Mouse (Mus musculus): ENCODE measurements around the gene Lactbl1. TPM values are rescaled to one million over a fixed set of nuclear protein-coding genes. Genes with fewer than 3 reads are reported as not detected.

Gene Lactbl1
- polyA plus RNA-seq, 1 experiment from 2014 or later = not detected

- no peak overlapping the region for H3K4me2 ChIP-seq (ENCODE audit: low read depth)
- no peaks in the 10 kb centered on the region for H3K36me3 ChIP-seq (ENCODE audit: control insufficient read depth, insufficient read depth, low read length)
- no peaks in the 10 kb centered on the region for H3K9me3 ChIP-seq (ENCODE audit: control insufficient read depth, low read length)
- ATAC-seq (ENCODE audit: insufficient read depth, low FRiP score, low TSS enrichment) (no peak), DNase-seq (ENCODE audit: low spot score) (no peak)
- no peaks in the 10 kb centered on the region for H3K4me1 ChIP-seq (ENCODE audit: control insufficient read depth, insufficient read depth, low read length)
- no peaks in the 10 kb centered on the region for H3K27me3 ChIP-seq (ENCODE audit: control insufficient read depth, insufficient read depth, low read length)
- no peak overlapping the region for H3K4me3 ChIP-seq (ENCODE audit: low read depth, low read length)
- 50% methylated on average over 5 of the region's 5 CpGs for WGBS
- H3K9ac ChIP-seq (ENCODE audit: low read length) = no peak overlapping the region
- no peak overlapping the region for H3K27ac ChIP-seq (ENCODE audit: low read depth, low read length)
Observed at GRCm38 (mm10) chr4:136621956-136622355, 465 bp upstream of the Lactbl1 start.

DNA sequence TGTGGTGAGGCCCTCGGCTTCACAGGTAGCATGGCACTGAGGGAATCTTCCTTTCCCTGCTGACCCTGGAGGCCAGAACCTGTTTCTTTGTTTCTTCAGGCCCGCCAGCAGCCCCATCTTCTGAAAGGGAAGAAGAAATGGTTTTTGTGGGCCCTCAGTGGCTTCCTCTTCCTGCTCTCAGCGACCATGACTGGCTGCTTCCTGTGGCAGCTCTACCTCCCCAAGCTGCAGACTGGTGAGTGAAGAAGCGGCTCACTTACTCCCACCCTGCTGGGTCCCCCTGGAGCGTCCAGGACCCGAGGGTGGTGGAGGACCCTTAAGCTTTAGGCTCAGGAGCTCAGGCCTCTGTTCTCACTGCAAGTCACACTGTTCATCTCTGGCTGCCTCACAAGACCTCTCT, 4.2 kb downstream of the Lactbl1 start:
- Histone ChIP-seq H3K27me3 (ENCODE audit: control insufficient read depth, insufficient read depth, low read length) (no peaks in the 10 kb centered on the region), H3K9me3 (ENCODE audit: control insufficient read depth, low read length) (no peaks in the 10 kb centered on the region), H3K36me3 (ENCODE audit: control insufficient read depth, insufficient read depth, low read length) (no peaks in the 10 kb centered on the region), H3K9ac (ENCODE audit: low read length) (no peak overlapping the region), H3K4me2 (ENCODE audit: low read depth) (no peak overlapping the region), H3K4me3 (ENCODE audit: low read depth, low read length) (no peak overlapping the region), H3K4me1 (ENCODE audit: control insufficient read depth, insufficient read depth, low read length) (no peaks in the 10 kb centered on the region), H3K27ac (ENCODE audit: low read depth, low read length) (no peak overlapping the region)
- WGBS = 70% methylated on average over 6 of the region's 6 CpGs
- DNase-seq (ENCODE audit: low spot score) (no peak), ATAC-seq (ENCODE audit: insufficient read depth, low FRiP score, low TSS enrichment) (no peak)

GRCm38 (mm10) chr4:136631237-136631994, 9.0 kb downstream of the Lactbl1 start:
- no peak for DNase-seq (ENCODE audit: low spot score)
- 87% methylated on average over 11 of the region's 11 CpGs for WGBS

DNA sequence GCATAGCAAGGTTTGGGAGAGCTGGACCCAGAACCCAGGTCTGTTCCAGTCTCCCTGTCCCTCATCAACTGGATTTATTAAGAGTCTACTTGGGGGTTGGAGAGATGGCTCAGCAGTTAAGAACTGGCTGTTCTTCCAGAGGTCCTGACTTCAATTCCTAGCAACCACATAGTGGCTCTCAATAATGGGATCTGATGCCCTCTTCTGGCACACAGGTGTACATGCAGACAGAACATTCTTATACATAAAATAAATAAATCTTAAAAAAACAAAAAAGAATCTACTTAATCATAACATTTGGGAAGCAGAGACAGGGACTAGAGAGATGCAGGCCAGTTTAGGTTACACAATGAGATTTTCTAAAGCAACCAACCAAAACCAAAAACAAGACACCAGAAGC, 13.6 kb downstream of the Lactbl1 start:
- Histone ChIP-seq H3K4me2 (ENCODE audit: low read depth) (no peak overlapping the region), H3K27me3 (ENCODE audit: control insufficient read depth, insufficient read depth, low read length) (peaks cover 25% of the 10 kb centered on the region), H3K36me3 (ENCODE audit: control insufficient read depth, insufficient read depth, low read length) (no peaks in the 10 kb centered on the region), H3K4me3 (ENCODE audit: low read depth, low read length) (no peak overlapping the region), H3K9me3 (ENCODE audit: control insufficient read depth, low read length) (no peaks in the 10 kb centered on the region), H3K27ac (ENCODE audit: low read depth, low read length) (no peak overlapping the region), H3K9ac (ENCODE audit: low read length) (no peak overlapping the region), H3K4me1 (ENCODE audit: control insufficient read depth, insufficient read depth, low read length) (peaks cover 14% of the 10 kb centered on the region)
- ATAC-seq (ENCODE audit: insufficient read depth, low FRiP score, low TSS enrichment) (no peak), DNase-seq (ENCODE audit: low spot score) (no peak)

More at GRCm38 (mm10) chr4:136631237-136631994, 9.0 kb downstream of the Lactbl1 start:
- Histone ChIP-seq H3K36me3 (ENCODE audit: control insufficient read depth, insufficient read depth, low read length) (no peaks in the 10 kb centered on the region), H3K4me1 (ENCODE audit: control insufficient read depth, insufficient read depth, low read length) (no peaks in the 10 kb centered on the region), H3K9me3 (ENCODE audit: control insufficient read depth, low read length) (no peaks in the 10 kb centered on the region), H3K27me3 (ENCODE audit: control insufficient read depth, insufficient read depth, low read length) (peaks cover 2% of the 10 kb centered on the region), H3K9ac (ENCODE audit: low read length) (no peak overlapping the region), H3K27ac (ENCODE audit: low read depth, low read length) (no peak overlapping the region), H3K4me2 (ENCODE audit: low read depth) (no peak overlapping the region), H3K4me3 (ENCODE audit: low read depth, low read length) (no peak overlapping the region)
- ATAC-seq (ENCODE audit: insufficient read depth, low FRiP score, low TSS enrichment) = no peak

DNA sequence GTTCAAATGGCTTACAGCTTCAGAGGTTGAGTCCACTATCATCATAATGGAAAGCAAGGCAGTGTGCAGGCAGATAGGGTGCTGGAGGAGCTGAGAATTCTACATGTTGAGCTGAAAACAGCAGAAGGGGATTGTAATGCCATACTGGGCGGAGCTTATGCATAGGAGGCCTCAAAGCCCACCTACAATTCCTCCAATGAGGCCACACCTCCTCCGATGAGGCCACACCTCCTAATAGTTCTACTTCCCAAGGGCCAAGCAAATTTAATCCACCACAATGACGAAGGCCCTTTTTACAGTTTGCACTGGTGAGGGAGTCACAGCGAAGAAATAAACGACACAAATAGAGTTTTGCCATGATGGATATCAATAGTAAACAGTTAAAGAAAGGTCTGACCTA, 14.1 kb downstream of the Lactbl1 start:
- no peak for DNase-seq (ENCODE audit: low spot score)
- no peak overlapping the region for H3K4me3 ChIP-seq (ENCODE audit: low read depth, low read length)
- H3K27ac ChIP-seq (ENCODE audit: low read depth, low read length) = no peak overlapping the region
- no peaks in the 10 kb centered on the region for H3K9me3 ChIP-seq (ENCODE audit: control insufficient read depth, low read length)
- no peak for ATAC-seq (ENCODE audit: insufficient read depth, low FRiP score, low TSS enrichment)
- peaks cover 25% of the 10 kb centered on the region for H3K27me3 ChIP-seq (ENCODE audit: control insufficient read depth, insufficient read depth, low read length)
- no peaks in the 10 kb centered on the region for H3K36me3 ChIP-seq (ENCODE audit: control insufficient read depth, insufficient read depth, low read length)
- WGBS = 57% methylated on average over 5 of the region's 5 CpGs
- no peak overlapping the region for H3K9ac ChIP-seq (ENCODE audit: low read length)
- H3K4me2 ChIP-seq (ENCODE audit: low read depth) = no peak overlapping the region
- peaks cover 14% of the 10 kb centered on the region for H3K4me1 ChIP-seq (ENCODE audit: control insufficient read depth, insufficient read depth, low read length)

- Histone ChIP-seq H3K4me1 (ENCODE audit: control insufficient read depth, insufficient read depth, low read length) (peaks cover 14% of the 10 kb centered on the region), H3K4me2 (ENCODE audit: low read depth) (peak overlapping the region; percentile 91), H3K4me3 (ENCODE audit: low read depth, low read length) (peak overlapping the region; percentile 46), H3K27ac (ENCODE audit: low read depth, low read length) (no peak overlapping the region), H3K27me3 (ENCODE audit: control insufficient read depth, insufficient read depth, low read length) (peaks cover 25% of the 10 kb centered on the region), H3K9ac (ENCODE audit: low read length) (peak overlapping the region; percentile 54), H3K9me3 (ENCODE audit: control insufficient read depth, low read length) (no peaks in the 10 kb centered on the region), H3K36me3 (ENCODE audit: control insufficient read depth, insufficient read depth, low read length) (no peaks in the 10 kb centered on the region)
- WGBS = 16% methylated on average over 37 of the region's 37 CpGs
- DNase-seq (ENCODE audit: low spot score) = no peak
- no peak for ATAC-seq (ENCODE audit: insufficient read depth, low FRiP score, low TSS enrichment)
Observed at GRCm38 (mm10) chr4:136636983-136637562, 14.7 kb downstream of the Lactbl1 start.

DNA sequence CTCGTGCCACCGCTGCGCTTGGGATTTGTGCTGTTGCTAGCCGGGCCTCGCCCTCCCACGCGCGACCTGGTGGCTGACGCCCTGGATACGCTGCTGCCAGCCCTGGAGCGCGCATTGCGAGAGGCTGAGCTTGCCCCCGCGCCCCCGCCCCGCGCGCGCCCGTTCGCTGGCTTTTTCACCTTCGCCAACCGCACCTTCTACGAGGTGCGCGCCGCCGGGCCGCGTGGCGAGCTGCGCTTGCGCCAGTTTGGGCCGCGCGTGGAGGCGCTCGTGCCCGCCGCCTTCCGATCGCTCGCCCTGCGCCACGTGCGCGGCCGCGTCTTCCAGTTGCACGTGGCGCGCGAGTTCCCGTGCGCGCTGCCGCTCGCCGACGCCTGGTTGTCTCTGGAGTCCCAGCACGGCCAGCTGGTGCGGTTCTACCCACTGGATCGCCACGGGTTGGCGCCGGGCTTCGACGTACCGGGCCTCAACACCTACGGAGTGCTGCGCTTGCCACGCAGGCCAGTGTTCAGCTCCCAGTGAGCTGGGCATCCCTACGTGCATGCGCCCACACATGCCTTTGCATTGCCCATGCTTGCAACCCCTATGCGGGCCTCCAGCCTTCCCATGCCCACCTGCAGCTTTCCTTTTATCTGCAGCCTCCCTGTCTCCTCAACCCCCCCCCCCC, 15.3 kb downstream of the Lactbl1 start:
- Histone ChIP-seq H3K9me3 (ENCODE audit: control insufficient read depth, low read length) (no peaks in the 10 kb centered on the region), H3K4me1 (ENCODE audit: control insufficient read depth, insufficient read depth, low read length) (peaks cover 14% of the 10 kb centered on the region), H3K36me3 (ENCODE audit: control insufficient read depth, insufficient read depth, low read length) (no peaks in the 10 kb centered on the region), H3K27me3 (ENCODE audit: control insufficient read depth, insufficient read depth, low read length) (peaks cover 25% of the 10 kb centered on the region), H3K4me2 (ENCODE audit: low read depth) (peak overlapping the region; percentile 91), H3K9ac (ENCODE audit: low read length) (peak overlapping the region; percentile 54), H3K27ac (ENCODE audit: low read depth, low read length) (no peak overlapping the region), H3K4me3 (ENCODE audit: low read depth, low read length) (peak overlapping the region; percentile 46)
- DNase-seq (ENCODE audit: low spot score) (peak; percentile 74), ATAC-seq (ENCODE audit: insufficient read depth, low FRiP score, low TSS enrichment) (no peak)
- WGBS = 3% methylated on average over 66 of the region's 76 CpGs

DNA sequence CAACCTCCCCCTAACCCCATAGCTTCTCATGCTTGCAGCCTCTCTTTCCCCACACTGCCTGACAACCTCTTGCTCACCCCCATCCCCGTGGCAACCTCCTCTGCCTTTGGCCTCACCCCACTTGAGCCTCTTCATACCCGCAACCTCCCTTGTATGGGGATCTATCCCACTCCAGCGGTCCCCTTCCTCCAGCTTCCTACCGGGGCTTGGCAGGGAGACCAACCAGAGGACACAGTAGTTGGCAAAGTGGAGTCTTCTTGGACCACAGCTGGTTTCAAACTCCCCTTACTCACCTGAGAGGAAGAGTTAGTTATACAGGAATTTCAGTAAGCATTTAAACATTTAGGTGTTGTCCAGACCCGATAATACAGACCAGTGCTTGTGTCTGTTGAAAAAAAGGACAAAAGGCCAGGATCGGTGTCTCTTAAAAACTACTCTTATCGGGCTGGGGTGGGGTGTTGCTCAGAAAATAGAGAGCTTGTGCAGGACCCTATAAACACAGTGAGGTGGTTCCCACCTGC, 15.9 kb downstream of the Lactbl1 start:
- peaks cover 25% of the 10 kb centered on the region for H3K27me3 ChIP-seq (ENCODE audit: control insufficient read depth, insufficient read depth, low read length)
- H3K9me3 ChIP-seq (ENCODE audit: control insufficient read depth, low read length) = no peaks in the 10 kb centered on the region
- WGBS = 32% methylated on average over 7 of the region's 7 CpGs
- peaks cover 14% of the 10 kb centered on the region for H3K4me1 ChIP-seq (ENCODE audit: control insufficient read depth, insufficient read depth, low read length)
- ATAC-seq (ENCODE audit: insufficient read depth, low FRiP score, low TSS enrichment) (no peak), DNase-seq (ENCODE audit: low spot score) (no peak)
- H3K27ac ChIP-seq (ENCODE audit: low read depth, low read length) = no peak overlapping the region
- H3K4me3 ChIP-seq (ENCODE audit: low read depth, low read length) = no peak overlapping the region
- H3K4me2 ChIP-seq (ENCODE audit: low read depth) = peak overlapping the region; percentile 91; the same call in 1 of the 2 replicates
- H3K9ac ChIP-seq (ENCODE audit: low read length) = no peak overlapping the region
- no peaks in the 10 kb centered on the region for H3K36me3 ChIP-seq (ENCODE audit: control insufficient read depth, insufficient read depth, low read length)

Data from neural tube, embryonic 11.5 days (tissue).